ENCODE assay signal across 24 mouse cellular contexts in the genomic region with DNA sequence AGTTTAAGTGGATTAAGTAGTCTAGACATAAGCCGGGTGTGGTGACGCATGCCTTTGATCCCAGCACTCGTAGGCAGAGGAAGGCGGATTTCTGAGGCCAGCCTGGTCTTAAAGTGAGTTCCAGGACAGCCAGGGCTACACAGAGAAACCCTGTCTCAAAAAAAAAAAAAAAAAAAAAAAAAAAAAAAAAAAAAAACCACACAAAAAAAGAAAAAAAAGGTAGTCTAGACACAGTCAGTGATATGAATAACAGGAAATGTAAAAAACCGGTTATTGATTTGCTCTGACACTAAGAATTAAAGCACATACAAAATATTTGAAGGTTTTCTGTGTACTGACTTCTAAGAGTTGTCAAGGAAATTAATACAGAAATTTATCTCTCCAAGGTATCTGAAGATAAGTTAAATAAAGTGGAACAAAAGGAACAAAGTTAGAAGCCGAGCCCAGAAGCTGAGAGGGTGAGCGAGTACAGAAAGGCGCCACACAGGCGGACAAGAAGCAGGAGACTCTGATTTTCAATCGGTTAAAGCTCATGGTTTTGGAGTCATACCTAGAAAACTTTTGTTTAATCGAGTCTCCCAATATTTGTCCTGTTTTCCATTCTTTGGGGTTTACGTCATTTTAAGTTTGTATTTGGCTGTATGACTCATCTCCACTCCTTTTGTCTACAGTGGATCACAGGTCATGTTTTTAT. TPM values are rescaled to one million over a fixed set of nuclear protein-coding genes. Genes with fewer than 3 reads are reported as not detected.
DNase-seq lines count a peak whose midpoint lies in the region; ATAC-seq and TF ChIP-seq lines count a peak whose summit lies in the region.
"Had no signal": no experiment of that assay in that cellular context is flagged by ENCODE, and none has a peak within 500 bp of the region (broad histone marks: within the 10 kb centered on the region; RNA-seq: fewer than 3 reads in every experiment).

No protein-coding gene starts in this region.

- H3K27ac ChIP-seq in midbrain, embryonic 11.5 days (ENCODE audit: low read depth, low read length): no peak overlapping the region
- H3K27ac ChIP-seq in midbrain, embryonic 15.5 days: no peak overlapping the region
- H3K27ac ChIP-seq in CH12.LX (ENCODE audit: insufficient read depth, low read depth): no peak overlapping the region
- H3K27ac ChIP-seq: embryonic facial prominence, embryonic 10.5 days; embryonic facial prominence, embryonic 12.5 days; forebrain, embryonic 13.5 days; forebrain, embryonic 15.5 days had no signal

- 84% methylated on average over 12 of the region's 12 CpGs for WGBS in midbrain, embryonic 11.5 days
- 83% methylated on average over 12 of the region's 12 CpGs for WGBS in midbrain, embryonic 15.5 days

- peak; percentile 74 for DNase-seq in midbrain, embryonic 11.5 days (ENCODE audit: low spot score, missing footprints)
- DNase-seq in CH12.LX (ENCODE audit: extremely low read depth): no peak
- peak; percentile 5 for DNase-seq in adipocyte (ENCODE audit: low spot score)
- no peak for DNase-seq in cerebellum, adult 9-10 months
- DNase-seq in gastrocnemius, postnatal 25 days: no peak
- no peak for DNase-seq in layer of hippocampus, adult 11-12 months (ENCODE audit: low spot score)
- DNase-seq: adrenal gland, adult 2 months; adrenal gland, postnatal 10 days; adrenal gland, postnatal 25 days; B cell, adult 2 months; cerebellum, adult 11 months; cerebellum, adult 18-20 months; cerebellum, adult 8-10 months; cerebellum, postnatal 10 days; cerebellum, postnatal 25 days; forebrain, postnatal 0 days had no signal

- no peaks in the 10 kb centered on the region for H3K79me2 ChIP-seq in CH12.LX (replicated peaks; ENCODE audit: control insufficient read depth, extremely low read depth, insufficient read depth, poor library complexity, severe bottlenecking)

- H3K36me3 ChIP-seq in midbrain, embryonic 11.5 days (ENCODE audit: control insufficient read depth, insufficient read depth, low read length): no peaks in the 10 kb centered on the region
- H3K36me3 ChIP-seq in midbrain, embryonic 15.5 days (replicated peaks): no peaks in the 10 kb centered on the region
- peaks cover 3 to 10% of the 10 kb centered on the region in 2 experiments for H3K36me3 ChIP-seq in CH12.LX (replicated peaks in 1 of 2; ENCODE audit: control insufficient read depth in 1 of 2, insufficient read depth in 1 of 2, low read length in 1 of 2)
- H3K36me3 ChIP-seq: embryonic facial prominence, embryonic 10.5 days; embryonic facial prominence, embryonic 12.5 days; forebrain, embryonic 15.5 days; G1E had no signal

- TF ChIP-seq RAD21 in CH12.LX (IDR thresholded peaks at IDR 0.05; ENCODE audit: low read depth, low read length): no peak

- no peak for ATAC-seq in midbrain, embryonic 11.5 days (ENCODE audit: low FRiP score)
- ATAC-seq in midbrain, embryonic 15.5 days (replicated peaks): no peak
- ATAC-seq: activated CD4-positive, CD25-positive, alpha-beta regulatory T cell, adult 4 months; forebrain, embryonic 13.5 days; forebrain, embryonic 15.5 days; forebrain, postnatal 0 days; Patski had no signal

- TF ChIP-seq EP300 in CH12.LX (IDR thresholded peaks at IDR 0.05; ENCODE audit: low read length): no peak

- H3K4me2 ChIP-seq in midbrain, embryonic 11.5 days: no peak overlapping the region
- no peak overlapping the region for H3K4me2 ChIP-seq in midbrain, embryonic 15.5 days
- H3K4me2 ChIP-seq in CH12.LX (ENCODE audit: insufficient read depth, low read depth, poor library complexity, severe bottlenecking): no peak overlapping the region
- H3K4me2 ChIP-seq: embryonic facial prominence, embryonic 12.5 days; forebrain, embryonic 13.5 days; forebrain, embryonic 15.5 days had no signal

- H3K9me3 ChIP-seq in midbrain, embryonic 11.5 days (ENCODE audit: control insufficient read depth, low read length): no peaks in the 10 kb centered on the region
- H3K9me3 ChIP-seq in midbrain, embryonic 15.5 days: no peaks in the 10 kb centered on the region
- peaks cover 5% of the 10 kb centered on the region for H3K9me3 ChIP-seq in CH12.LX (replicated peaks; ENCODE audit: low read length)
- H3K9me3 ChIP-seq: embryonic facial prominence, embryonic 10.5 days; embryonic facial prominence, embryonic 12.5 days; forebrain, embryonic 13.5 days; forebrain, embryonic 15.5 days had no signal

- peaks cover 3% of the 10 kb centered on the region; the same call in 1 of the 2 replicates for H3K4me1 ChIP-seq in midbrain, embryonic 11.5 days (ENCODE audit: control insufficient read depth, insufficient read depth, low read length)
- no peaks in the 10 kb centered on the region for H3K4me1 ChIP-seq in midbrain, embryonic 15.5 days
- no peaks in the 10 kb centered on the region for H3K4me1 ChIP-seq in CH12.LX (ENCODE audit: control insufficient read depth in 1 of 2, insufficient read depth in 2 of 2)
- H3K4me1 ChIP-seq: forebrain, embryonic 13.5 days; forebrain, embryonic 15.5 days had no signal

- dilution Hi-C loops in CH12.LX (cut with MboI; ENCODE audit: extremely low pct_ligation_motif_present, extremely low pct_unique_long_range_greater_than_20kb, low sequenced_read_pairs): no loop called here

- TF ChIP-seq CTCF in CH12.LX (conservative IDR thresholded peaks at IDR 0.05 in 1 of 2, IDR thresholded peaks at IDR 0.05 in 1 of 2; ENCODE audit: low read depth in 2 of 2, low read length in 2 of 2): no peak

- H3K4me3 ChIP-seq in midbrain, embryonic 11.5 days (ENCODE audit: low read depth, low read length): no peak overlapping the region
- H3K4me3 ChIP-seq in midbrain, embryonic 15.5 days: no peak overlapping the region
- H3K4me3 ChIP-seq in CH12.LX (replicated peaks in 1 of 3; ENCODE audit: low read depth in 2 of 3, low read length in 2 of 3, poor library complexity in 1 of 3): no peak overlapping the region
- H3K4me3 ChIP-seq: embryonic facial prominence, embryonic 10.5 days; embryonic facial prominence, embryonic 12.5 days; forebrain, embryonic 13.5 days; forebrain, embryonic 15.5 days had no signal

- no peak overlapping the region for H3K9ac ChIP-seq in midbrain, embryonic 11.5 days (ENCODE audit: low read length)
- H3K9ac ChIP-seq in midbrain, embryonic 15.5 days: no peak overlapping the region
- no peak overlapping the region for H3K9ac ChIP-seq in CH12.LX (ENCODE audit: insufficient read depth, low read depth)
- H3K9ac ChIP-seq: embryonic facial prominence, embryonic 12.5 days; forebrain, embryonic 13.5 days; forebrain, embryonic 15.5 days; forebrain, postnatal 0 days had no signal

- H3K27me3 ChIP-seq in midbrain, embryonic 11.5 days (ENCODE audit: control insufficient read depth, insufficient read depth, low read length): no peaks in the 10 kb centered on the region
- H3K27me3 ChIP-seq in midbrain, embryonic 15.5 days (replicated peaks): no peaks in the 10 kb centered on the region
- no peaks in the 10 kb centered on the region for H3K27me3 ChIP-seq in CH12.LX (replicated peaks)
- H3K27me3 ChIP-seq: embryonic facial prominence, embryonic 12.5 days; forebrain, embryonic 13.5 days; forebrain, embryonic 15.5 days; Patski had no signal

- no peak for TF ChIP-seq POLR2A in CH12.LX (IDR thresholded peaks at IDR 0.05; ENCODE audit: low read depth, low read length)

- in situ Hi-C loops in CH12.LX (cut with MboI; ENCODE audit: low pct_ligation_motif_present, low pct_unique_long_range_greater_than_20kb, low sequenced_read_pairs): no loop called here

TF ChIP-seq in CH12.LX, 34 proteins besides CTCF, POLR2A, EP300 and RAD21:
- TF ChIP-seq MEF2A (IDR thresholded peaks at IDR 0.05; ENCODE audit: borderline replicate concordance, low read depth, low read length) (no peak), ZNF384 (IDR thresholded peaks at IDR 0.05; ENCODE audit: low read depth, low read length) (peak; percentile 68), ZKSCAN1 (IDR thresholded peaks at IDR 0.05; ENCODE audit: borderline replicate concordance, low read depth, low read length) (no peak), SIN3A (IDR thresholded peaks at IDR 0.05; ENCODE audit: low read length) (no peak), CHD1 (IDR thresholded peaks at IDR 0.05; ENCODE audit: low read depth, low read length) (no peak)

RNA-seq across cellular contexts. Expression of a gene that starts 30.9 kb away (rescaled TPM):
- polyA plus RNA-seq in midbrain, embryonic 11.5 days (2014; fragmentation: Nextera tagmentation; extraction: Ambion mirVana): 3.2 and 4.2 TPM in 2 replicates
- 9.4 and 9.6 TPM in 2 replicates for polyA plus RNA-seq in midbrain, embryonic 15.5 days (2015; fragmentation: Nextera tagmentation; extraction: Ambion mirVana)
- total RNA-seq in CH12.LX (2012; rRNA removed) (3.1 and 5.0 TPM in 2 replicates), CH12.LX (2014; rRNA removed) (6.2 and 8.7 TPM in 2 replicates)
- 3.5 and 6.2 TPM in 2 replicates for polyA plus RNA-seq in CH12.LX (2012; ENCODE audit: insufficient read length, low read depth)
- 1 to 10 TPM; 5.8 to 9.0 TPM for total RNA-seq in gastrocnemius, postnatal 25 days (2021)
- polyA plus RNA-seq: G1E had no signal

RNA-seq across cellular contexts. Expression of a gene that starts 55.0 kb away (rescaled TPM):
- polyA plus RNA-seq in midbrain, embryonic 11.5 days (2014; fragmentation: Nextera tagmentation; extraction: Ambion mirVana): 0.04 and 0.07 TPM in 2 replicates
- polyA plus RNA-seq in midbrain, embryonic 15.5 days (2015; fragmentation: Nextera tagmentation; extraction: Ambion mirVana): 0.14 and 0.17 TPM in 2 replicates
- total RNA-seq in CH12.LX (2012; rRNA removed) (0.04 and 0.25 TPM in 2 replicates), CH12.LX (2014; rRNA removed) (0.68 and 1.3 TPM in 2 replicates)
- polyA plus RNA-seq in CH12.LX (2012; ENCODE audit: insufficient read length, low read depth): 0.41 and 0.81 TPM in 2 replicates
- 1 to 10 TPM; 2.1 to 2.5 TPM for total RNA-seq in gastrocnemius, postnatal 25 days (2021)
- total RNA-seq: G1E had no signal
- polyA plus RNA-seq: activated CD4-positive, CD25-positive, alpha-beta regulatory T cell, adult 4 months; G1E; Patski had no signal

Comparison
In these comparisons a context has a peak if more than half of its experiments do, and no peak if none do; other contexts are left out.
1. DNase-seq: peak in midbrain, embryonic 11.5 days (single experiment) and adipocyte (single experiment); none in CH12.LX (single experiment), cerebellum, adult 9-10 months (single experiment), gastrocnemius, postnatal 25 days (single experiment) and layer of hippocampus, adult 11-12 months (single experiment).